In genomic region chr15:93555719-93556118, GRCm38 (mm10) we compare ENCODE assay signal across 29 mouse cellular contexts. TPM values are rescaled to one million over a fixed set of nuclear protein-coding genes. Genes with fewer than 3 reads are reported as not detected.
A peak's percentile ranks its signal among the peaks of the same experiment; 100 is the strongest.
DNase-seq lines count a peak whose midpoint lies in the region; ATAC-seq and TF ChIP-seq lines count a peak whose summit lies in the region.
"Had no signal": no experiment of that assay in that cellular context is flagged by ENCODE, and none has a peak within 500 bp of the region (broad histone marks: within the 10 kb centered on the region; RNA-seq: fewer than 3 reads in every experiment).

No protein-coding gene starts in this region.

- TF ChIP-seq POLR2A in MEL (IDR thresholded peaks at IDR 0.05; ENCODE audit: control insufficient read depth in 1 of 2, insufficient read depth in 1 of 2, low read depth in 1 of 2, low read length in 2 of 2, poor library complexity in 1 of 2), result no peak

- no peak for TF ChIP-seq CTCF in MEL (IDR thresholded peaks at IDR 0.05 in 2 of 3, conservative IDR thresholded peaks at IDR 0.05 in 1 of 3; ENCODE audit: control insufficient read depth in 1 of 3, insufficient read depth in 1 of 3, low read depth in 2 of 3, low read length in 3 of 3, poor library complexity in 1 of 3, severe bottlenecking in 1 of 3)

- whole genome bisulfite sequencing in heart, embryonic 13.5 days, result 50% methylated on average over 8 of the region's 8 CpGs
- WGBS in liver, embryonic 12.5 days (ENCODE audit: insufficient replicate concordance), result 47% methylated on average over 8 of the region's 8 CpGs
- WGBS in liver, embryonic 11.5 days, result 51% methylated on average over 8 of the region's 8 CpGs

- no peaks in the 10 kb centered on the region for H3K79me2 ChIP-seq in MEL (ENCODE audit: control insufficient read depth, insufficient read depth, low read length, poor library complexity)

- H3K27ac ChIP-seq in heart, embryonic 13.5 days (replicated peaks), result peak overlapping the region; percentile 3; the same call in 1 of the 2 replicates
- H3K27ac ChIP-seq in liver, embryonic 12.5 days, result no peak overlapping the region
- no peak overlapping the region for H3K27ac ChIP-seq in liver, embryonic 11.5 days (ENCODE audit: low read depth, low read length)
- no peak overlapping the region for H3K27ac ChIP-seq in MEL (ENCODE audit: control insufficient read depth, low read depth, low read length)
- H3K27ac ChIP-seq: embryonic facial prominence, embryonic 13.5 days; forebrain, embryonic 12.5 days; hindbrain, postnatal 0 days; midbrain, embryonic 15.5 days; neural tube, embryonic 12.5 days had no signal

- no peak overlapping the region for H3K4me2 ChIP-seq in heart, embryonic 13.5 days
- no peak overlapping the region for H3K4me2 ChIP-seq in liver, embryonic 12.5 days
- no peak overlapping the region for H3K4me2 ChIP-seq in liver, embryonic 11.5 days
- H3K4me2 ChIP-seq: embryonic facial prominence, embryonic 13.5 days; forebrain, embryonic 12.5 days; heart, embryonic 11.5 days; midbrain, embryonic 15.5 days; neural tube, embryonic 12.5 days had no signal

- no peak overlapping the region for H3K9ac ChIP-seq in heart, embryonic 13.5 days
- 0 out of 2 replicates have a peak overlapping the region, but pooled peaks have one; percentile 23 for H3K9ac ChIP-seq in liver, embryonic 12.5 days
- no peak overlapping the region for H3K9ac ChIP-seq in liver, embryonic 11.5 days (ENCODE audit: low read depth, low read length)
- H3K9ac ChIP-seq in MEL (ENCODE audit: control insufficient read depth, low read depth, low read length, poor library complexity, severe bottlenecking), result no peak overlapping the region
- H3K9ac ChIP-seq: embryonic facial prominence, embryonic 13.5 days; forebrain, embryonic 12.5 days; liver, postnatal 0 days; midbrain, embryonic 15.5 days; neural tube, embryonic 12.5 days had no signal

- no peaks in the 10 kb centered on the region for H3K9me3 ChIP-seq in heart, embryonic 13.5 days
- H3K9me3 ChIP-seq in liver, embryonic 12.5 days (replicated peaks), result no peaks in the 10 kb centered on the region
- no peaks in the 10 kb centered on the region for H3K9me3 ChIP-seq in liver, embryonic 11.5 days (ENCODE audit: control insufficient read depth, low read length)
- H3K9me3 ChIP-seq in MEL (replicated peaks; ENCODE audit: insufficient read depth, low read length), result no peaks in the 10 kb centered on the region
- H3K9me3 ChIP-seq: embryonic facial prominence, embryonic 13.5 days; forebrain, embryonic 12.5 days; megakaryocyte, embryonic 14.5 days; midbrain, embryonic 15.5 days; neural tube, embryonic 12.5 days had no signal

- no peak for TF ChIP-seq EP300 in MEL (IDR thresholded peaks at IDR 0.05; ENCODE audit: low read depth in 1 of 2, low read length in 2 of 2)

- no peak for ATAC-seq in heart, embryonic 13.5 days (ENCODE audit: extremely low read depth, insufficient number of reproducible peaks, low FRiP score, low TSS enrichment)
- no peak for ATAC-seq in liver, embryonic 12.5 days
- ATAC-seq in liver, embryonic 11.5 days (replicated peaks; ENCODE audit: low FRiP score), result no peak
- ATAC-seq in megakaryocyte progenitor cell, adult 5-6 weeks (replicated peaks; ENCODE audit: poor library complexity), result peak; percentile 35
- ATAC-seq: hindbrain, postnatal 0 days; liver, postnatal 0 days; midbrain, embryonic 15.5 days; Patski had no signal

- H3K36me3 ChIP-seq in heart, embryonic 13.5 days, result peaks cover 11% of the 10 kb centered on the region; the same call in 1 of the 2 replicates
- no peaks in the 10 kb centered on the region for H3K36me3 ChIP-seq in liver, embryonic 12.5 days
- H3K36me3 ChIP-seq in liver, embryonic 11.5 days (ENCODE audit: control insufficient read depth, insufficient read depth, low read length), result no peaks in the 10 kb centered on the region
- H3K36me3 ChIP-seq in MEL (ENCODE audit: control insufficient read depth in 1 of 2, insufficient read depth in 2 of 2, low read length in 2 of 2), result no peaks in the 10 kb centered on the region
- H3K36me3 ChIP-seq: forebrain, embryonic 12.5 days; midbrain, embryonic 15.5 days; neural tube, embryonic 12.5 days had no signal

- no peak for TF ChIP-seq RAD21 in MEL (IDR thresholded peaks at IDR 0.05; ENCODE audit: low read depth, low read length)

- H3K4me3 ChIP-seq in heart, embryonic 13.5 days, result no peak overlapping the region
- no peak overlapping the region for H3K4me3 ChIP-seq in liver, embryonic 12.5 days
- no peak overlapping the region for H3K4me3 ChIP-seq in liver, embryonic 11.5 days (ENCODE audit: low read depth, low read length)
- no peak overlapping the region for H3K4me3 ChIP-seq in MEL (ENCODE audit: control insufficient read depth in 1 of 2, insufficient read depth in 1 of 2, low read depth in 2 of 2, low read length in 2 of 2)
- H3K4me3 ChIP-seq: embryonic facial prominence, embryonic 13.5 days; erythroblast, embryonic 14.5 days; forebrain, embryonic 12.5 days; midbrain, embryonic 15.5 days; neural tube, embryonic 12.5 days had no signal

- DNase-seq in heart, postnatal 4 days, result no peak
- DNase-seq in liver, embryonic 11.5 days (ENCODE audit: low spot score), result no peak
- DNase-seq in MEL (ENCODE audit: low read depth, low spot score), result peak; percentile 6
- DNase-seq in left cerebral cortex, adult 8-10 months (ENCODE audit: low spot score in 2 of 2), result no peak
- DNase-seq in B cell, adult 2 months, result no peak
- DNase-seq: adrenal gland, adult 8-10 months; cerebellum, adult 2 months; cerebellum, postnatal 25 days; embryo, embryonic 11 days; gastrocnemius, postnatal 25 days; heart, postnatal 10 days; kidney, adult 18-20 months; kidney, postnatal 14 days; liver; liver, postnatal 0 days; lung, postnatal 10 days; right cerebral cortex, adult 18-20 months had no signal

- H3K27me3 ChIP-seq in heart, embryonic 13.5 days (replicated peaks), result no peaks in the 10 kb centered on the region
- no peaks in the 10 kb centered on the region for H3K27me3 ChIP-seq in liver, embryonic 12.5 days (replicated peaks)
- no peaks in the 10 kb centered on the region for H3K27me3 ChIP-seq in liver, embryonic 11.5 days (replicated peaks; ENCODE audit: control insufficient read depth, insufficient read depth, low read length)
- H3K27me3 ChIP-seq in MEL (ENCODE audit: control insufficient read depth in 1 of 2, insufficient read depth in 2 of 2, low read length in 2 of 2), result no peaks in the 10 kb centered on the region
- H3K27me3 ChIP-seq: embryonic facial prominence, embryonic 13.5 days; forebrain, embryonic 12.5 days; megakaryocyte, embryonic 14.5 days; midbrain, embryonic 15.5 days; neural tube, embryonic 12.5 days; Patski had no signal

- peaks cover 75% of the 10 kb centered on the region for H3K4me1 ChIP-seq in heart, embryonic 13.5 days
- H3K4me1 ChIP-seq in liver, embryonic 12.5 days, result peaks cover 31% of the 10 kb centered on the region
- peaks cover 9% of the 10 kb centered on the region for H3K4me1 ChIP-seq in liver, embryonic 11.5 days (replicated peaks; ENCODE audit: control insufficient read depth, insufficient read depth, low read length)
- H3K4me1 ChIP-seq in MEL (ENCODE audit: control insufficient read depth in 1 of 2, insufficient read depth in 2 of 2, low read length in 2 of 2), result no peaks in the 10 kb centered on the region

TF ChIP-seq in MEL, 35 proteins besides CTCF, POLR2A, EP300 and RAD21:
- no peak for TF ChIP-seq USF1 (IDR thresholded peaks at IDR 0.05; ENCODE audit: low read depth, low read length)
- TF ChIP-seq MAZ (IDR thresholded peaks at IDR 0.05; ENCODE audit: low read depth, low read length), result no peak
- no peak for TF ChIP-seq NRF1 (IDR thresholded peaks at IDR 0.05; ENCODE audit: insufficient read depth, low read depth, low read length, poor library complexity, severe bottlenecking)
TF ChIP-seq in MEL: peak in this region for 0.

RNA-seq across cellular contexts. Expression of gene Prickle1, which starts 40.0 kb away (rescaled TPM):
- 30.3 and 30.5 TPM in 2 replicates for polyA plus RNA-seq in heart, embryonic 13.5 days (2015; fragmentation: Nextera tagmentation; extraction: Ambion mirVana)
- total RNA-seq in heart, postnatal 4 days (2021), result 10 to 100 TPM; 31.0 to 36.4 TPM
- 7.8 and 8.9 TPM in 2 replicates for polyA plus RNA-seq in liver, embryonic 12.5 days (2016; fragmentation: Nextera tagmentation; extraction: Ambion mirVana)
- 11.6 and 12.8 TPM in 2 replicates for polyA plus RNA-seq in liver, embryonic 11.5 days (2014; fragmentation: Nextera tagmentation; extraction: Ambion mirVana)
- 0.03 TPM in 1 of 2 replicates, not detected in the other for total RNA-seq in MEL (2012; rRNA removed)
- polyA plus RNA-seq in MEL (2012; ENCODE audit: insufficient read depth in 1 of 2, insufficient read length in 2 of 2, low read depth in 1 of 2, low replicate concordance in 2 of 2, missing spikeins in 1 of 2), result under 1 TPM in 1 of 2 experiments, not detected in 1; 0.08 TPM
- 1.8 and 2.0 TPM in 2 replicates for total RNA-seq in megakaryocyte progenitor cell, adult 5-6 weeks (2015)
- 1.7 and 2.3 TPM in 2 replicates for total RNA-seq in megakaryocyte progenitor cell, adult 5-6 weeks (2017)
- total RNA-seq in left cerebral cortex, adult 8-10 months (2022), result 10 to 100 TPM; 70.5 to 85.4 (median 81.7) TPM

Comparison
In these comparisons a context has a peak if more than half of its experiments do, and no peak if none do; other contexts are left out.
1. RNA of gene Prickle1, which starts 40.0 kb away (total RNA-seq): 70.5 to 85.4 TPM in left cerebral cortex, adult 8-10 months and 31.0 to 36.4 TPM in heart, postnatal 4 days; 1.7 to 2.3 TPM in megakaryocyte progenitor cell, adult 5-6 weeks and 0.03 TPM in MEL; every median in the first group is over 4 times any median in the second.